Mouse (Mus musculus) midbrain, postnatal 0 days (tissue): ENCODE results near the gene Tigit. TPM values are rescaled to one million over a fixed set of nuclear protein-coding genes. Genes with fewer than 3 reads are reported as not detected.

ENCODE experiments used
- ATAC-seq: fragments of 200-750 bp; cut with Nextera tagmentation; 2 replicates; pipeline ENCODE4 v1.8.0; 2017; ENCODE audit warnings: moderate number of reproducible peaks, mild to moderate bottlenecking, moderate TSS enrichment, moderate library complexity; ENCODE audit not compliant: low FRiP score
- DNase-seq: peaks from one replicate; pipeline ENCODE4 v3.0.0-alpha.2; 2015; ENCODE audit warnings: low spot score
- H3K27ac ChIP-seq: fragments of 300-500 bp; sonication (generic); 2 replicates; pipeline ENCODE4 v1.5.1; 2014; ENCODE audit warnings: low read depth, mild to moderate bottlenecking, low read length, mixed read lengths
- H3K27me3 ChIP-seq: fragments of 300-500 bp; sonication (generic); 2 replicates; pipeline ENCODE4 v1.6.1; 2014; ENCODE audit warnings: low read length, control low read depth, mixed read lengths; ENCODE audit not compliant: insufficient read depth
- H3K36me3 ChIP-seq: fragments of 300-500 bp; sonication (generic); 2 replicates; pipeline ENCODE4 v1.6.1; 2014; ENCODE audit warnings: low read length, control low read depth, mixed read lengths; ENCODE audit not compliant: insufficient read depth
- H3K4me1 ChIP-seq: fragments of 300-500 bp; sonication (generic); 2 replicates; pipeline ENCODE4 v1.6.1; 2014; ENCODE audit warnings: mild to moderate bottlenecking, control low read depth, antibody characterized with exemption, low read length, mixed read lengths; ENCODE audit not compliant: insufficient read depth
- H3K4me2 ChIP-seq: fragments of 300-500 bp; sonication (generic); 2 replicates; pipeline ENCODE4 v1.6.1; 2014; ENCODE audit warnings: low read depth, mild to moderate bottlenecking, low read length, mixed read lengths; ENCODE audit not compliant: poor library complexity, severe bottlenecking
- H3K4me3 ChIP-seq: fragments of 300-500 bp; sonication (generic); 2 replicates; pipeline ENCODE4 v1.5.1; 2014; ENCODE audit warnings: low read depth, mild to moderate bottlenecking, low read length, moderate library complexity
- H3K9ac ChIP-seq: fragments of 300-500 bp; sonication (generic); replicated peaks from 2 replicates; pipeline ENCODE4 v1.6.1; 2014; ENCODE audit warnings: mild to moderate bottlenecking, low read length, moderate library complexity, mixed read lengths; ENCODE audit not compliant: poor library complexity, severe bottlenecking
- H3K9me3 ChIP-seq: fragments of 300-500 bp; sonication (generic); 2 replicates; pipeline ENCODE4 v1.6.1; 2016; ENCODE audit warnings: low read length, control low read depth
- CTCF ChIP-seq: IDR thresholded peaks from 2 replicates; pipeline ENCODE4 v1.5.1; 2016; ENCODE audit warnings: antibody characterized with exemption, mild to moderate bottlenecking
- WGBS: fragments of 180-500 bp; shearing (Covaris S2); extraction: QIAGEN DNeasy Blood & Tissue Kit; methylation state at CpG from one replicate; pipeline ENCODE4 v1.1.7; 2014; 5-methylcytosine and 5-hydroxymethylcytosine counted together
- polyA plus RNA-seq: library from polyadenylated mRNA; unstranded; fragments of >200 nt; fragmentation: Nextera tagmentation; extraction: Ambion mirVana; gene quantifications from 2 replicates; pipeline ENCODE4 v1.2.1, GENCODE M21; 2015
- total RNA-seq: library from RNA; depleted of rRNA; stranded (reverse); fragments of >200 nt; gene quantifications from 2 replicates; pipeline ENCODE4 v1.2.3, GENCODE M21; 2014

The Tigit gene
- total and polyA plus RNA-seq, 2 experiments from 2014 or later: 0.17 TPM; not detected in 1

DNA sequence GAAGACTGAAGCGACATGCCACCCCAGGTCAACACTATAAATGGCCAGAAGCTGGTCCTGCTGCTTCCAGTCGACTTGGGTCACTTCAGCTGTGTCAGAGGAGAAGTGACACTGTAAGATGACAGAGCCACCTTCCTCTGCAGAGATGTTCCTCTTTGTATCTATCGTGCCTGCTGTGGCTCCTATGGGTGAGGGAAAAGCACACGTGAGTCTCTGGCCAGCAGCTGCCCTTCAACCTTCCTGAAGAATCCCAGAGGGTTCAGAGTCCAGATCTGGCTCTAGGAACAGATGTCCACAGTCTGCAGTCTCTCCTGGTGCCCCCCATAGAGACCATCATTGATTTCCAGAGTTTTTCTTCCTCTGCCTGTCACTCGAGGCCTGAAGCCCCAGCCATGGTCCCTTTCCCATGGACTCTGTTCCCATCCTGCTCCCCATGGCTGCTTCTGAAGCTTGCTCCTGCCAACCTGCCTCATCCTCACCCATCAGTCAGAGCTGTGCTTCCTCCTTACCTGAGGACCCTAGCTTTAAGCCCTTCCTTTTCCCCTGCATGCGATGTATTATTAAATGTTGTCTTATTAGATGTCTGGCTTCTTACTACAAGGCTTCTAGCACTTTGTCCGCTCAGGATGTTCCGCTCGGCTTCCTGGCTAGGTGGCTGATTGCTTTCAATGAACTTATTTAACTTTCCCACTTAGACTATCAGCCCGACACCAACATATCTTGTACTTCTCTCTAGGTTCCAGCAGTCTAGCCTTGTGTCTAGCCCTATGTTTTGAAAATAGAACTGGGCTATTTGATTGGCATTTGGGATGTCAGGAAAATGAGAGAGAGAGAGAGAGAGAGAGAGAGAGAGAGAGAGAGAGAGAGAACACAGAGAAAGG is 1.6 kb downstream of the Tigit start:
- H3K9ac ChIP-seq: no peak overlapping the region
- H3K9me3 ChIP-seq: no peaks in the 10 kb centered on the region
- H3K4me1 ChIP-seq: no peaks in the 10 kb centered on the region
- no peak for DNase-seq
- TF ChIP-seq CTCF: no peak
- H3K27me3 ChIP-seq: no peaks in the 10 kb centered on the region
- ATAC-seq: no peak
- WGBS: 89% methylated on average over 10 of the region's 10 CpGs
- H3K4me2 ChIP-seq: no peak overlapping the region
- no peaks in the 10 kb centered on the region for H3K36me3 ChIP-seq
- H3K4me3 ChIP-seq: no peak overlapping the region
- no peak overlapping the region for H3K27ac ChIP-seq

DNA sequence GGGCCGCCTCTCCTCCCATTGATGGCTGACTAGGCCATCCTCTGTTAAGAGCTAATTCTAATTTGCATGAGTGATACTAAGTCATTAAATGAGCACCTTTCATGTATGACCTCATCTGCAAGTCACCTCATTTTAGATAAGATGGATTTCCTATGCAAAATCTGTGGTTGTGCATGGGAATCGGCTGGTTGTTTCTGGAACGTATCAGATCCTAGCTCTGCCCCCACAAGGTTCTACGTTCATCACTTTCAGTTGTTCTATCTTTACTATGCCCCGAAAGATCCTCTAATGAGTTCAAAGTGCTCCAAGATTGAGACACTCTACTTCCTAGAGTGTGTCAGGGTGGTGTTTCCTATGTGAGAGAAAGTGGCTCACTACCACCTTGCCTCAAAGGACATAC is 2.4 kb downstream of the Tigit start:
- DNase-seq (no peak), ATAC-seq (no peak)
- Histone ChIP-seq H3K36me3 (no peaks in the 10 kb centered on the region), H3K9ac (no peak overlapping the region), H3K27me3 (no peaks in the 10 kb centered on the region), H3K27ac (no peak overlapping the region), H3K4me2 (no peak overlapping the region), H3K4me1 (no peaks in the 10 kb centered on the region), H3K4me3 (no peak overlapping the region), H3K9me3 (no peaks in the 10 kb centered on the region)
- no peak for TF ChIP-seq CTCF
- 97% methylated on average over 5 of the region's 5 CpGs for WGBS

DNA sequence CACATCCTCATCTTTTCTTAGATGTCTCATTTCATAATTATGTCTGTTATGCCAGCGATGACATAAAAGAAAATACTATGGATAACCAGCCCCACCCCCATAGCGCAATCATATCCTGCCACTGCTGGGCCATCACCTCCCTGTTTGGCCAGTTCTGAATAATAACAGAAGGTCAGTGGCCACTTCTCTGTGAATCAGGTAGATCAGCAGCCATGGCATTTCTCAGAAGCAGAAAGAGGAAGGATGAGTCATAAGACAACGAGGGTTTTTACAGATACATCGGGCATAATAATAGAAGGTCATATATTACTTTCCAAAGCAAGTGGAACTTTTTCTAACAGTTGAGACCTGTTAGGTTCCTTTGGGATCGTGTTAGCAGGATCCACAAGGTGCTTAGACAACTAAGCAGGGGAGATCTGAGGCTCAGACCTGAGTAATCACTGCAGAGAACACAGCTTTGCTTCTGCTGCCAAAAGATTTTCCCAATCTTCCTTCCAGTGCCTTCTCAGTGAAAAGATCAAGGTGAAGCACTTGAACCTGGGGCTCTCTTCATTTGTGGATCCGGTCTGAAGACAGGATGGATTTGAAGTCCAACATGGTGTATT is 8.7 kb downstream of the Tigit start:
- Histone ChIP-seq H3K27ac (no peak overlapping the region), H3K4me2 (no peak overlapping the region), H3K9ac (no peak overlapping the region), H3K27me3 (no peaks in the 10 kb centered on the region), H3K36me3 (no peaks in the 10 kb centered on the region), H3K4me3 (no peak overlapping the region), H3K9me3 (no peaks in the 10 kb centered on the region), H3K4me1 (no peaks in the 10 kb centered on the region)
- 88% methylated on average over 6 of the region's 6 CpGs for WGBS
- ATAC-seq (no peak), DNase-seq (no peak)
- TF ChIP-seq CTCF: no peak

DNA sequence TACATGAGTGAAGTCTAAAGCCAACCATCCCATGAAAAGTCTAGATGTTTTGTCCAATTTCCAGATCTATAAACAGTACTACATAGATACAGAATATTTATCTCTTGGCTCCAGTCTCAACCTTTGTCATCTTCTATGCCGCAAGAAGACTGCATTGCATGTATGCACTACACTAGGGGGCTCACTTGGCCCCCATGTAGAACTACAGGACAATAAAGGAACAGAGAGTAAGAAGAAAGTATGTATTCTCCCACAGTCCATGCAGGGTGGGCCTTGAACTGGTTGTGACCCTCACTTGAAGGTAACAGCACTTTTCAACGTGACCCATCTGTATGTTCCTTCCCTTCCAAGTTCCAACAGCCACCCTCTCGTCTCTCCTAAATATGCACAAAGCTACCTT is 9.7 kb downstream of the Tigit start:
- no peak for TF ChIP-seq CTCF
- ATAC-seq (no peak), DNase-seq (no peak)
- H3K27me3 ChIP-seq: no peaks in the 10 kb centered on the region
- no peak overlapping the region for H3K4me2 ChIP-seq
- H3K36me3 ChIP-seq: no peaks in the 10 kb centered on the region
- no peak overlapping the region for H3K9ac ChIP-seq
- no peaks in the 10 kb centered on the region for H3K9me3 ChIP-seq
- no peak overlapping the region for H3K27ac ChIP-seq
- 91% methylated on average over 3 of the region's 3 CpGs for WGBS
- no peaks in the 10 kb centered on the region for H3K4me1 ChIP-seq
- H3K4me3 ChIP-seq: no peak overlapping the region

DNA sequence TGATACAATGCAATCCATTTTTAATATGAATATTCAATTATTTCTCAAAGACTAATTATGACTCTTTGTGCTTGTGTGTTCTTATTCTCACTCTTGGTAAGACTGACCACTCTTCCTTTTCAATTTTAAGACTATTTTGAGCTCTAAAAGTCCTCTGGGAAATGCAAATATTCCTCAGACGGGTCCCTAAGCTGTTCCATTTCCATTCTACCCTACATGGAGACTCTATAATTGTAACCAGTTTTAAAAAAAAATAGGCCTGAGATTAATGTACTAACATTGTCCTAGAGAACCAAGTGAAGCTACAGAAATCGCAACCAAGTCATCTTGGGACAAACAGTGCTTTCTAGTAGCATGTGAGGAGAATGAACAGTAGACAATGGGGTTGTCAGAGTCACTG is 10.7 kb downstream of the Tigit start:
- no peak for ATAC-seq
- H3K27me3 ChIP-seq: no peaks in the 10 kb centered on the region
- H3K27ac ChIP-seq: no peak overlapping the region
- no peak for TF ChIP-seq CTCF
- no peaks in the 10 kb centered on the region for H3K4me1 ChIP-seq
- WGBS: 84% methylated on average over 2 of the region's 2 CpGs
- no peak overlapping the region for H3K4me3 ChIP-seq
- DNase-seq: no peak
- no peaks in the 10 kb centered on the region for H3K36me3 ChIP-seq
- no peak overlapping the region for H3K9ac ChIP-seq
- H3K4me2 ChIP-seq: no peak overlapping the region
- no peaks in the 10 kb centered on the region for H3K9me3 ChIP-seq

DNA sequence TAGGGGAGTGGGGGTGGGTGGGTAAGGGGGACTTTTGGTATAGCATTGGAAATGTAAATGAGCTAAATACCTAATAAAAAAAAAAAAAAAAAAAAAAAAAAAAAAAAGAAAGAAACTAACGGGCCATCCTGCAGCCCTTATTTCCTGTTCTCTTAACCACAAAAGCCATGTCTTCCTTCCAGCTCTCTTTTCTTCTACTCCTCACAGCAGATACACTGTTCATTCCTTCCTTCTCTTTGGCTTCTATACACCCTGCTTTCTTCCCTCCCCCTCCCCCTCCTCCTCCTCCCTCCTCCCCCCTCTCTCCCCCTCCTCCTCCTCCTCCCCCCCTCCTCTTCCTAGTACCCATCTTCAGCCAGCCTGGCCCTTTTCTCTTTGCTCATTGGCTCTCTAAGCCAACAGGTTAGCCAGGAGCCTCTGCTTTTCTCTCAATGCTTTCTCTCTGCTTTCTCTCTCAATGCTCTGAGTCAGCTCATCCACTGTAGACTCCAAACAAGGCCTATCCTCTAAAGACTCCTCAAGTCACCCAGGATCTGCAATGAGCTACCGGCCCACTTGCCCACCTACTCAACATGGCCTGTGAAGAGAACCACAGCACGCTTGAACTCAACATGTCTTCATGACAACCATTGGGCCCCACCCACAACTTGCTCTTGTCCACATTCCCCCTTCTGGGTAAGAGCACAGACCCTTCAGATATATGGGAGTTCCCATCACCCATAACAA is 13.4 kb downstream of the Tigit start:
- DNase-seq: no peak
- H3K9me3 ChIP-seq: no peaks in the 10 kb centered on the region

More for the DNA sequence above, 13.4 kb downstream of the Tigit start:
- no peak for TF ChIP-seq CTCF
- no peak for ATAC-seq
- Histone ChIP-seq H3K9ac (no peak overlapping the region), H3K4me2 (no peak overlapping the region), H3K4me3 (no peak overlapping the region), H3K4me1 (no peaks in the 10 kb centered on the region), H3K36me3 (no peaks in the 10 kb centered on the region), H3K27me3 (no peaks in the 10 kb centered on the region), H3K27ac (no peak overlapping the region)
- 94% methylated on average over 3 of the region's 3 CpGs for WGBS
